Mouse (Mus musculus) C2C12 (cell line): ENCODE results near the gene Gimap3.

Source experiments
- CTCF ChIP-seq: IDR thresholded peaks from one replicate; pipeline ENCODE4 v1.5.1; 2011; ENCODE audit not compliant: control insufficient read depth, insufficient read depth, insufficient read length
- MYOG ChIP-seq: IDR thresholded peaks from one replicate; pipeline ENCODE4 v1.6.1; 2011; ENCODE audit not compliant: control insufficient read depth, insufficient read length; ENCODE audit errors: extremely low read depth

DNA sequence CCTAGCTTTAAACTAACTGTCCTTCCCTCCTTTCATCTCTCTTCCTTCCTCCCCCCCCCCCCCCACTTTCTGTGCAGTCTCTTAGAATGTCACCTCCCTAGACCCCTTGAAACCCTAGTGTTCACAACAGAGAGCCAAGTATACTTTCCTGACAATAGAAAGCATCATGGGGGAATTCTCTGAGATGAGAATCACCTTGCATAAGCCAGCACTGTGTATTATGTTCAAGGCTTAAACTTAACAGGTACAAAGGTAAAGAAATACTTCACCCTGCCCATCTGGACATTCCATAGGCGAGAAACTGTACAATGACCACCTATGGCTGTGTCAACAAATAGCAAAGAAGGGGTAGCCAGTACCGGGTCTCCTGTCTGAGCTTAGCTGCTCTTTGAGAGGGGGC, 25.2 kb downstream of the Gimap3 start:
- no peak for TF ChIP-seq CTCF
- TF ChIP-seq MYOG: no peak
